Mouse (Mus musculus): ENCODE measurements around the gene Akt1.

Gene Akt1

DNA sequence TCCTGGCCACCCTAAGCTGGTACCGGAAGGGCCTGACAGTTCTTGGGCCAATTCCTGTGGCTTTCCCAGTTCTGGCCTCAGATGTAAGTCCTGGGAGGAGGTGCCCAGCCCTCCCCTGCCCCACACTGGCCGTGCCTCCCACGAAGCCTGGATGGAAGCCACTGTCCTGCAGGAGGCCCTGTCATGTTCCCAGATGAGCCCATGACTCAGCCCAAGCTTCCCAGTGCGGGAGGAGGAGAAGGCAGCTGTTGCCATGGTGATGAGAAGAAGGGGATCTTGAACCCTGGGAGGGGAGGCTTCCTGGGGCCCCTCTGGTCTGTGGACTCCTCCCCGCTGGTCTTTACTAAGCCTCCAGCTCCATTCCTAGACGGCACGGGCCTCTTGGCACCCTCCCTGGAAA, 8.7 kb upstream of the Akt1 start:
- DNase-seq, result no peak

DNA sequence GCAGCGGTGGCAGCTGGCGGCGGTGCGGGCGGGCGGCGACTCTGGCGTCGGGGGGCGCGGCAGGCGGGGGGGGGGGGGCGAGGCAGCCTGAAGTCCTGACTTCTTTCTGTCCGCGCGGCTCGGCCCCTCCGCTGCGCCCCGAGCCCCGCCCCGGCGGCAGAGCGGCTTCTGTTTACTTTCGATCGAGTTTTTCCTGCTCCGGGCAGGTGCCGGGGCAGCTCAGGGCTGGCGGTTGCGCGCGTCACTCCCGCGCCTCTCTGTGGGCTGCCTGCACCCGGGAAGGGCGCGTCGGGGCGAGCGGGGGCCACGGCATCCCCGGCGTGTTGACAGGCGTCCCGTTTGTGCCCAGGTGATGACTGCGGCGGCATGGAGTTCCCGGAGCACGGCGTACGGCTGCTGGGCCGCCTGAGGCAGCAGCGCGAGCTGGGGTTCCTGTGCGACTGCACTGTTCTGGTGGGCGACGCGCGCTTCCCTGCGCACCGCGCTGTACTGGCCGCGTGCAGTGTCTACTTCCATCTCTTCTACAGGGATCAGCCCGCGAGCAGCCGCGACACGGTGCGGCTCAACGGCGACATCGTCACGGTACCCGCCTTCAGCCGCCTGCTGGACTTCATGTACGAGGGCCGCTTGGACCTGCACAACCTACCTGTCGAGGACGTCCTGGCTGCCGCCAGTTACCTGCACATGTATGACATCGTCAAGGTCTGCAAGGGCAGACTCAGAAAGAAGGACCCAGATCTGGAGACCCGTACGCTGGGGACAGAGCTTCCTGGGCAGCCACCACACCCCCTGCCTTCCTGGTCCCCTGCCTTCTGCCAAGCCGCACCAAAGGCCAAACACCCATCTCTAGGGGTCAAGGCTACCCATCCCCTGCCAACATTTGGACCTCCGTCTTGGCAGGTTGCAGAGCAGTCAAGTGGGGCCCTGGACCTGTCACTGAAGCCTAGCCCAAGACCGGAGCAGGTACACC, 4.6 kb upstream of the Akt1 start:
- no peak for DNase-seq

DNA sequence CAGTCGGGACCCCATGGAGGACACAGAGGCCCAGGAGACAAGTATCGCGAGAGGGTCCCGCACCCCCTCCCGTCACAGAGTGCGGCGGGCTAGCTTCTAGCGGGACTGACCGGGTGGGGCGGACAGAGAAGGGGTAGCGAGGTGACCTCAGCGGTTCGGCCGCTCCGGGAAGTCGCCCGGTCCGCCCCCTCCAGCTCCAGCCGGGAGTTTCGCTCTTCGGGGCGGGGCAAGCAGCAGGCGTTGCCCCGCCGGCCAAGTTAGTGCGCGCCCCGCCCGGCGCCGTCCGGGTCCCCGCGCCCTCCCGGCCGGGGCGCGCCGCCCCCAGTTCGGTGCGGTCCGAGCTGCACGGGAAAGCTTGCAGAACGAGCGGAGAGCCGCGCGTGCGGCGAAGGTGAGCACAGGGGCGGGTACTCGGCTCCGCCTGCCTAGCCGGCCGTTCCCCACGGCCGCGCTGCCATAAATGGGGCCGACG, 3.9 kb upstream of the Akt1 start, which contains the start of gene Zbtb42:
TSS of gene Zbtb42 (plus strand) at position 274 of the 472 bp plus-strand sequence.
- no peak for DNase-seq

DNA sequence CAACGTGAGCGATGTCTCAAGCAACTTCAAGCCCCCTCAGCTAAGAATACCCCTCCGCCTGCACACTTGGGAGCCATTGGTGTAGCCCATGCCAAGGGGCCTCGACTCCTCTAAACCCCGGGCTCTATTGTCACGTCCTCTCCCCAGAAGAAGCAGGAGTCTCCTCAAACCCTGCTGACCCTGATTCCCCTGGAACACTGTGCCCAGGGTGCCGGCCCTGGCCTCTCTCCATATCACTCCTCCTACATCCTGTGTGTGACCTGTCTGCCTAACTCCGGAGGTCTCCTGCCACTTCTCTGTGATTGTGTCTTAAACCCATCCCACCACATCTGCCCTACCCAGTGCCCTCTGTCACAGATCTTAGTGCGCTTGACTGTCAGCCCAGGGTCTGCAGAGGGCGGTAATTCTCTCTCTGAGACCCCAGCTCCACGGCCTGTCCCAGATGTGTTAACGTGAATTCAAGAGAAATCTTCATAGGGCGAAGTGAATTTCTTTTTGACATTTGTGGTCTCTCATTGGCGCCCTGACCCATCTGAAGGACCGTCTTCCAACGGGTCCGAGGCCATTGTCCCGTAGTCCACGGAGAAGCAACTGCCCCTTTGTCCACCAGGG, 3.4 kb upstream of the Akt1 start:
- no peak for DNase-seq

DNA sequence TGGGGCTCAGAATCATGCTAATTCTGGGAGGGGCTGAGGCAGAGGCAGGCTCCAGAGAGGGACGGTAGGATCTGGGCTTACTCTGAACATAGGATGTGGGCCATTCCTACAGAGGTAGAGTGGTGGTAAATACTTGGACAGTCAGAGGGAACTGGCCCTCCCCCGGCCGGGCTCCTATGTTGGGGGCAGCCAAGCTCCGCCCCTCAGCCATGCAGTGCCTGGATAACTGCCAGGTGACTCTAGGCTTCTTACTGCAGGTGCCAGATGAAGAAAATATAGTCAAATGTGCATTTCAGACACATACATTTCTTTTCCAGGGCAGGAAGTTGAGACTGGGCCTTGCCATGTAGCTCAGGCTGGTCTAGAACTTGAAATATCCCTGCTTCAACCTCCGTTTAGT, 2.4 kb upstream of the Akt1 start:
- DNase-seq, result no peak

DNA sequence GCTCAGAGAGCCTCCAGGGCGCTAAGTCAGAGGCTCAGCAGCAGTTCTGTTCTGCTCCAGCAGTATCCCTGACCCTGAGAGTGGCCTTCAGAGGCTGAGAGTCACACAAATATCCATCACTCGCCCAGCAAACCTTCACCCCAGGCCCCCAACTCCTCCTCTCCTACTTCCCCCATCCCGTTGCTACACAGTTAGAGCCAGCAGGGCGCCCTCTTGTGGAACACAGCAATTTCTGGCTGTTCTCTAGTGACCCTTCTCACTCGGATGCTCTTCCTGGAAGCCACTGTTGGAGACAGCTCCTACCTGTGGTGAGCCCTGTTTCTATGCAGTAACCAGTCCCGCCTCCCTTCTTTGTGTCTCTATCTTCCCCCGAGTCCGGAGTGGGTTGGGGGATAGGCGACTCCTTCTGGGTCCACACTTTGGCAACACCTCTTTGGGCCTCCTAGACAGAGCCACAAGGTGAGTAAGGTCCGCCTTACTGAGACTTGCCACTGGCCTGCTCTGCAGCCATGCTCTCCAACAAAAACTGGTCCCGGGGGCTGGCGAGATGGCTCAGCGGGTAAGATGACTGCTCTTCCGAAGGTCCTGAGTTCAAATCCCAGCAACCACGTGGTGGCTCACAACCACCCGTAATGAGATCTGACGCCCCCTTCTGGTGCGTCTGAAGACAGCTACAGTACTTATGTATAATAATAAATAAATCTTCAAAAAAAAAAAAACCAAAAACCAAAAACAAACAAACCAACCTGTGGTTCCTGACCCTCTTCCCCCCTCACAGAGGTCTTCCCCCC, 756 bp upstream of the Akt1 start:
- peak; percentile 75 for DNase-seq

DNA sequence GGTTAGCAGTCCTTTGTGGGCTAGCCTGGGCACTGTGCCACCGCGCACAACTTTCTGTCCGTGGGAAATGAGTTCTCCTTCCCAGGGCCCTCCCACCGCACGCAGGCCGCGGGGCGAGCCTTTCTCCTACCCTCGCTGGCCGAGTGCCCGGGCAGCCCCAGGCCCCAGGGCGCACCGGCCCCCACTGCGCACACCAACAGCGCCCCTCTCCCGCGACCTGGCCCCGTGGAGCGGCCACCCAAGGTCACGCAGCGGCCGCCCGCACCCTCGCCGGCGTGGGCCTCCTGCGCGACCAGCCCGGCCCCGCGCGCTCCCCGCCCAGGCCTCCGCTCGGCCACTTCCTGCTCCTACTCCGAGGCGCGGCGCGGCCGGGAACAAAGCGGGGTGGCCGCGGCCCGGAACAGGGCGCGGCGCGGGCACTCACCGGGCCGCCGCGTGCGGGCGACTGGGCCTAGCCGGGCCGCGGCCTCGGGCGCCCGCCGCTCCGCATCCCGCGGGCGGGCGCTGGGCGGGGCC, 1.1 kb downstream of the Akt1 start:
- DNase-seq, result peak; percentile 38

DNA sequence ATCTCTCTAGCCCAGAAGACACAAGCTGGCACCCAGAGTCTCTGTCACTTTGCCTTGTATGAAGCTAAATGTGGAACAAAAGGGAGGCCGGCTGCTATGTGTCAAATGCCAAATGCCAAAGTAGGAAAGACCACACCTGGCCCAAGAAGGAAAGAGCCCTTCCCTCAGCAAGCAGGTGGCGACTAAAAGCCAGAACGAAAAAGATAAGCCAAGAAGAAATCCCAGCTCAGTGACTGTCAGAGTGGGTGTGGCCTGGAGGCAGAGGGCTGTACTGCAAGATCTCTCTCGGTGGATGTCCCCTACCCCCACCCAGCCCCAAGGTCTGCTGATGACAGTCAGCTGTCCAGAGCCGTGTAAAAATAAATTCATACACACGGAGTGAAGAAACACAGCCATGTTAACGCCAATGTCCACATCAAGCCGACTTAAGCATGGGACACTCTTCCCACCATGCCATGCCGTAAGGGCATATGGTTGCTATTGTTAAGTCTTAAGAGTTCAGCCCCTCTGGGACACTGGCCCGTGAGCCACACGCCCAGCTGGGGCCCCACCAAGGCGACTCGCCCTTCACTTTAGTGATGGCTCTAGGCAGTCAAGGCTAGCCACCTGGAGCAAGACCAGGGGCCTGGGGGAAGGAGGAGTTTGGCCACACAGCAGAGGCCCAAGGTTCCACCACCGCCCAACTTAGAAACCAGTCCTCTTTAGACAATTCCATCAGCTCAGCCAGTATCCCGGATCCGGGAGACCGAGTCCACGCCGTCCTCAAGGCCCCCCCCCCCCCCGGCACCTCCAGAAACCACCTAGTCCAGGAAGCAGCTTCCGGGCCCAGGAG, 1.7 kb downstream of the Akt1 start:
- DNase-seq, result no peak

DNA sequence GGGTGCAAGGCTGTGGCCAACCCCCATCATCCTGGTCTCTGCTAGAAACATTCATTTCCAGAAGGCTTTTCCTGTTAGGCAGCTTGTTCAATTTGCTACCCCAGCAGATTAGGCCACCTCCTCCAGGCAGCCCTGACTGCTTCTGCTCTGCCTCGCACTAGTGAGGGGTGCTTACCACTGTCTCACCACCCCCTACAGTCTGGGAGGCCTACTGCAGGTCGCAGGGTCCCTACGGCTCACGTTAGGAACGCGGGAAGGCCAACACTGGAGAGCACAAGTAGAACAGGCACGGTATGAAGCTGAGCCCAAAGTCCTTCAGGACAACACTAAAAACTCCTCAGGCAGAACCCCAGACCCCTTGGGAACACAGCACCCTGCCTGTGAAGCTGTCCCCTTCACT, 2.8 kb downstream of the Akt1 start:
- DNase-seq, result no peak

DNA sequence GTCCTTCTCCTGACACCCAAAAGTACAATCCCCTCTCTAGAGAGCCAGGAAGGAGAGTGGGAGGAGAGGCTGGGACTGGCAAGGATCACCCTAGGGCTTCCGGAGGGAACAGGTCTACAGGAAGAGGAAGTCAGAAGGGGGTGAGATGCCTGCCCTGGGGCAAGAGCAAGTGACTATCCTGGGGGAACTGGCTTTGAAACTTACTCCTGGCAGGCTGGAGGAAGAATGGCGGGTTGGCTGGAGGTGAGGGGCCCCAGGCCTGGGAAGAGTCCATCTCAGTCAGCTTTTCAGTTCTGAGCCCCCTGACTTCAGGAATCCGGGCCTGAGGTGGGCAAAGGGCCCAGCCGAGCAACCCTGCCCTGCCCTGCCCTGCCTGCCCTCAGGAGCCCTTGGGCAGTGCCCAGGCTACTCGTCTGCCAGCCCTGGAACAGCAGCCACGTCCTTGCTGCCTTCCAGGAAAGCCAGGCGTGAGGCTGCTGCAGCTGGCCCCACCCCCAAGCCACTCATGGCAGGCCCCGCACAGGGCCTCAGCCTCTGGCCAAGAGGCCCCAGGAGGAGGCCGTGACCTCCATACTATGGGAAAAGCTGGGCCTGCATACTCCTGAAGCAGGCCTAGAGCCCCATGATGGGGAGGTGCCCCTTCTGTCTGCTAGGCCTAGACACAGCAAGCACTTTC, 3.8 kb downstream of the Akt1 start:
- no peak for DNase-seq

DNA sequence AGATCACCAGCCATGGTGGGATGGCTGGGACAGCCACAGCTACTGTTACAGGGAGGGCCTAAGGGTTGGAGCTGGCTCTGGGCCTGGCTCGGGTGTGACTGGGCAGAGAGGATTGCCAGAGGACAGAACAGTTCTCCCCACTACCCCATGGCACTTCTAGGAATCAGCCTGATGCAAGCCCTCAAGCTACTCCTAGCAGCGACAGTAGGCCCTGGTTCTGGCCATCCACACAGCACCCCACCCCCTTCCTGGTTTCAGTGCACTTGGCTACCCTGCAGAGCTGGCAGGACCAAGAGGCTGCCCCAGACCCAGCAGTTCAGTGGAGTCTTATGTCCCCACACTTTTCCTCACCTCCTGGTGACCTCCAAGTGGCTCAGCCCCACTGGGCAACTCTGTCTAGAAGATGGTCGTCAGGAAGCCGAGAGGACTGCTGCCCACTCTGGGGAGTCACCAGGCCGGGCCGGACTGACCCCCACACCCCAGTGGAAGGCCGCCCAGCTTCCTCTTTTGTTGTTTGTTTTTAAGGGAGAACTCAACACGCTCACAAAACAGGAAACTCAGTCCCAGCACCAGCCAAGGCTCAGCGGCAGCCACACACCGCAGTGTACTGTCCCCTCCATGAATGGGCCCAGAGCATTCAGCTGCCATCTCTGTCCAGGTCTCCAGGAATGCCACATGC, 6.9 kb downstream of the Akt1 start:
- no peak for DNase-seq

DNA sequence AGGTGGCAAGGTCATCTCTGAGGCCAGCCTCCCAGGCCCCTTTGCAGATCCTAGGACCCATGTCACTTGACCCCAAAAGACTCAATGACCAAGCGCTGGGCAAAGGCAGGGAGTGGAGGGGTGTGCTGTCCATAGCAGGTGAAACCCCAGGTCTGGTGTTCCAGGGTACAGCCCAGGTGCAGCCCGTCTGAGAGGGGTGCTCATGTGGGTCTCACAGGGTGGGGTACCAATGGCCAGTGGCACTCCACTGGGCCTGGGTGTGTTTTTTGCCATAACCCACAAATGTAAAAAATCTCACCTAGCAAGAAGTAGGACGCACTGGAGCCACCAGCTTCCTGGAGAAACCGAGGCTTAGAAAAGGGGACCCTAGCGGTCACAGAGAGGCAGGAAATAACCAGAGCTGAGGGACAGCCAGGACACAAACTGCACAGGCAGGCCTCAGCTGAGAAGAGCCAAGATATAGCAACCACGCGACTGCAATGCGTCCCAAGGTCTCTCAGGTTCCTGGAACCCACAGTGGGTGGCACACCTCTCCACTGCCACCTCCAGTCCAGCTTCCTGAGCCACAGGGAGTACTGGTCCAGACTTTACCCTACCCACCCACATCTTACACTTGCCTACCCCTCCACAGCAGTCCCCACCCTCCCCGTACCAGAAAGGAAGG, 8.7 kb downstream of the Akt1 start:
- no peak for DNase-seq

DNA sequence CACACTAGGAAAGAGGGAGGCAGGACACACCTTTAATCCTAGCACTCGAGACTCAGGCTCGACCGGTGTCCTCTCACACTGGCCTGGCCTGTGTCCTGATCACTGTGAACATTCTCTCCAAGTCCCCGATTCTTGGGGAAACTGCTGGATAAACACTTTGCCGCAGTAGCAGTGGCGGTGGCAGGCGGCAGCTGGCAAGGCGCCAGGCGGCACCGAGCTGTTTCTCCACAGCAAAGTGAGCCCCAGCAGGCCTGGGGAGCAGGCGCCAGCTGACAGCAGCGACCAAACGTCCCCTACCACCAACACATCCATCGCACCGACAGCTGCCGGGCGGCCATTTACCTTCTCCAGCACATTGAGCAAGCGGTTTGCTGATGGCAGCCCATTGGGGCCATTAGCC, 9.2 kb downstream of the Akt1 start:
- DNase-seq, result peak; percentile 76

DNA sequence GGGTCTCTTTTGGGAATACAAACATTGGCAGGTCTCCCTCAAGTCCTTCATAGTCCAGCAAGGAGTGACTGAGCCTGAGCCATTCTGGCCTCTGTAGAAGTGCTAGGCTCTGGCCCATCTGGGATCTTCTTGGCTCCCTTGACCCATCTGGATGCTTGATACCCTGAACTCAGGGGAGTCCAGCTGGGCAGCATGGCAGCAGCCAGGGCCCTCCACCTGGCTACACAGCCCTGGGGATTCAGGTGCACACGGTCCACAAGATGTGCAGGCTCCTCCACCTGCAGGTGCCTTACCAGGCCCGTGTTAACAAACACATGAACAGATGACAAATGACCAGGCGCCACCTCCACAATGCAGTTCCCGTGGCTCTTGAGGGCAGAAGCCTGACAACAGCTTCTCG, 10.0 kb downstream of the Akt1 start:
- no peak for DNase-seq

DNA sequence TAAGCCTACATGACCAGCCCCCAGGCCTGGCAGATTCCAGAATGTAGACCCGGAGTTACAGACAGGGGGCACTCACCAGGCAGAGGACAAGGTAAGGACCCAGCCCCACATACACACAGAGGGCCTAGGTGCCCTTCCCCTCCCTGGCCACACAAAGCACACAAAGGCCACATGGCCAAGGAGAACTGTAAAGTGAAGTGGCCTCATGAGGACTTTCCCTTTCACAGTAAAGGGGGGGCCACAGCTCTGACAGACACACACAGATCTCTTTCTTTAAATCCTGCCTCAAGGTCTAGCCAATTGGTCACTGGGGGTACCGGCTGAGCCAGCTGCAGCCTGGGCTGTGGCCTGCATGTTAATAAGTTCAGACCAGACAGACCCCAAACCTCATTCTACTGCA, 10.6 kb downstream of the Akt1 start:
- DNase-seq, result no peak

DNA sequence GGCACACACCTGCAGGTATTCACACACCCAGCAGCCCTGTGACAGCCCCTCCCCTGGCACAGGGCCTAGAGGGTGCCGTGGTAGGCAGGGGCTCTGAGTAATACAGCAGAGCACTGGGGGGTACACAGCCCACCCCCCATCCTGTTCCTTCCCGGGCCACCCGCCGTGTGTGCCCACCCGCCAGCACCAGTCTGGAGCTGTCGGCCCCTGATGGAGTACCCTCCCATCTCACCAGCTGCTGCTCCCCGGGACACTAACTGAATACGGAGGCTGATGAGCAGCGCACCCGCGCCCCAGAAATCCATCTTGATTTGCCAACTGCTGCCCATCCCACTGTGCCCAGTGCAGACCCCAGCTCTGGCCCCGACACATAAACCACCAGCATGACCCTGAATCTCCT, 11.0 kb downstream of the Akt1 start:
- no peak for DNase-seq

DNA sequence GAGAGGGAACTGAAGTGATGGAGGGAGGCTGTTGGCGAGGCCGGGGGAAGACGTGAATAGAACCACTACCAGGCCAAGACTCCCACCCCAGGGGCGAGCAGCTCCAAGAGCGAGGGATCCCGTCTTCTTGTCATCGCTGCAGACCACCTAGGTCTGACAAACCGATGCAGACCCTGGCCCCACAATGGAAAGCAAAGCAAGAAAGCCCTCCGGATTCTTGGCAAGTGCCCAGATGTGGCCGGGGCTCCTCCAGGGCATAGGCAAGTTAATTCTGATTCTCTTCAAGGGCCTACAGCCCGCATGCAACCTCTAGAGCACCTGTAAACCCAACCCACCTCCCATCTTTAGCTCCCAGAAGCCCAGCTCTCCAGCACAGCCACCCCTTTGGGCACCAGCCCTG, 11.4 kb downstream of the Akt1 start:
- no peak for DNase-seq

DNA sequence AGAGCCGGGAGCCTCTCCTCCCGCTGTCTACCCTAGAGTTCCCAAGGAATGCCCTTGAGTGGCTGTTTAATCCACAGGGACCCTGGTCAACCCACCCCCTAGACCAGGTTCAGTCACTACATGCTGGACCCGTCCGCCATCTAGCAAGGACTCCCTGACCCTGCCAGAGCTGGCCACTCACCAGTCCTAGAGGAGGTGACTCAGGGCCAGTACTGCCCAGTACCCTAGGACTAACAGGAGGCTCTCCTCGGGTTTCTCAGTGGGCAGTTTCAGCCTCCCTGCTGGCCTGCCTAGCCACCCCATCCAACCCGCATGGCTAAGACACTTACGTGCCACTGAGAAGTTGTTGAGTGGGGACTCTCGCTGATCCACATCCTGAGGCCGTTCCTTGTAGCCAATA, 12.8 kb downstream of the Akt1 start:
- no peak for DNase-seq

DNA sequence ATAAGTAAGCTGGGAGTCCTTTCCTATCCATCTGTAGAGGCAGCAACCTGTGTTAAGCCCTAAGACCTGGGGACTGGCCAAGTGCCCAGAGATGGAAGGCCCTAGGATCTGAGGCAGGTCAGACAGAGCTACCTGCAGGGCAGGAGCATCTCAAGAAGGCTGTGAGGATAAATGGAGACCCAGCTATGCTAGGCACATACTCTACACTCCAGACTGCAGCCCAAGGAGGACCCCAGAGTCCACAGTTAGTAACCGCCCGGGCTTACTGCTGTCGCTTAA, 13.4 kb downstream of the Akt1 start:
- no peak for DNase-seq

DNA sequence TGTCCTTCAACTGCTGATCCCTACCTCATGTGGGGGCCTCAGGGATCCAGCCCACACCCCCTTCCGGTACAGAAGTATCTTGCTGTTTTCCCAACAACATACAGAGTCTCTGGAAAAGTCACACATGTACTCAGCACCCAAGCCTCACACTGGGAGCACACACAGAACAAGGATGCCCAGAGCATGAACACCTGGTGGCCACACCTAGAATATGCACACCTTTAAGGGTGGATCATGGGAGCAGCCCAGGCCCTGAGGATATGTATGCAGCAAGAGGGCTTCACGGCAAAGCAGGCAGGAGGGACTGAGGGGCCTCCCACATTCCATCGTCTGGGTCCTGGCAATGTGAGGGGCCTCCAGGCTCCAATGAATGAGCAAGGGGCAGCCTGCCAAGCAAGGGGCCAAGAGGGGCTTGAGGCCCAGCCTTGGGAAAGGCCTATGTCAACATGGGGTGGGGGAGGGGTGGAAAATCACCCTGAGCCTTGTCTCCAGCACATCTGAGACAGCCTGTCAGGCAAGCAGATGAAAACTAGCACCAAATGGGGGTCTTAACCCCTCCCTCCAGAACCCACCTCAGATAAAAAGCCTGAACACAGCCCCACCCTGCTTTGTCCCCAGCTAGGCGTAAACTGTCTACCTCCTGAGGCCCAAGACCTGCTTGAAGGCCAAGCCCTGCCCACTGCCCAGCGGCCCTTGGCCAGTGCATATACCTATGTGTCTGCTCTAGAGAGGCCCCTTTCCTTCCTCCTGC, 13.9 kb downstream of the Akt1 start:
- DNase-seq, result no peak

All from right cerebral cortex, postnatal 25 days (tissue).